Mouse (Mus musculus): ENCODE results near the gene Defa32. TPM values are rescaled to one million over a fixed set of nuclear protein-coding genes. Genes with fewer than 3 reads are reported as not detected.
"Not testable (repeated sequence)": the region's sequence is repeated elsewhere in the genome, so short reads cannot be mapped to it uniquely, and the experiment has no call there.

The Defa32 gene
- not detected in 2 replicates for total RNA-seq (2012; rRNA removed)

DNA sequence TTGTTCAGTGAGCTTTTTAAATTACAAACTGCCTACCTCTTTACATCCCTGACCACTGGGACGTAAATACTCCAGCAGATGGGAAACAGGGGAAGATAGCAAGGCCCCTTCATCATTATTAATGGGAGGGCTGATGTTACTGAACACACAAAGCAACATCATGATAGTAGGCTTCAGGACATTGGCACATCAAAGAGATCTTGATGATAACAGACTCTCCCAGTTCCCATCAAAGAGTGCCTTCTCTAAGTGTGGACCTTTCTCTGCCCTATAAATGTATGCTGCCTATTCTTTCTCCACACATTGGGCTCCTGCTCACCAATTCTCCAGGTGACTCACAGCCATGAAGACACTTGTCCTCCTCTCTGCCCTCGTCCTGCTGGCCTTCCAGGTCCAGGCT is at the start of gene Defa32:
Gene Defa32, plus strand, starts transcription at position 301 of the 400 bp plus-strand sequence.
- H3K27ac ChIP-seq (ENCODE audit: insufficient read depth, low read depth, low read length, poor library complexity, severe bottlenecking); H3K4me1 ChIP-seq (ENCODE audit: control insufficient read depth in 2 of 2, insufficient read depth in 2 of 2, low read length in 2 of 2, poor library complexity in 1 of 2); DNase-seq (ENCODE audit: low read depth, low spot score); H3K9ac ChIP-seq (ENCODE audit: insufficient read depth, low read depth, low read length, poor library complexity, severe bottlenecking); H3K9me3 ChIP-seq (ENCODE audit: control insufficient read depth, insufficient read depth, low read depth, low read length); in situ Hi-C loops (cut with MboI; ENCODE audit: low sequenced_read_pairs in 2 of 2, unreplicated experiment in 2 of 2); H3K4me3 ChIP-seq (ENCODE audit: insufficient read depth in 1 of 2, low read depth in 1 of 2, low read length in 2 of 2, poor library complexity in 1 of 2, severe bottlenecking in 1 of 2); H3K36me3 ChIP-seq (ENCODE audit: control insufficient read depth, insufficient read depth, low read length, poor library complexity, severe bottlenecking): not testable (repeated sequence)

DNA sequence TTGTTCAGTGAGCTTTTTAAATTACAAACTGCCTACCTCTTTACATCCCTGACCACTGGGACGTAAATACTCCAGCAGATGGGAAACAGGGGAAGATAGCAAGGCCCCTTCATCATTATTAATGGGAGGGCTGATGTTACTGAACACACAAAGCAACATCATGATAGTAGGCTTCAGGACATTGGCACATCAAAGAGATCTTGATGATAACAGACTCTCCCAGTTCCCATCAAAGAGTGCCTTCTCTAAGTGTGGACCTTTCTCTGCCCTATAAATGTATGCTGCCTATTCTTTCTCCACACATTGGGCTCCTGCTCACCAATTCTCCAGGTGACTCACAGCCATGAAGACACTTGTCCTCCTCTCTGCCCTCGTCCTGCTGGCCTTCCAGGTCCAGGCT is 19.9 kb upstream of the Defa32 start, which contains the start of gene Defa20:
Gene Defa20, plus strand, starts transcription at position 301 of the 400 bp plus-strand sequence.
- in situ Hi-C loops (cut with MboI; ENCODE audit: low sequenced_read_pairs in 2 of 2, unreplicated experiment in 2 of 2); DNase-seq (ENCODE audit: low read depth, low spot score); H3K36me3 ChIP-seq (ENCODE audit: control insufficient read depth, insufficient read depth, low read length, poor library complexity, severe bottlenecking); H3K9ac ChIP-seq (ENCODE audit: insufficient read depth, low read depth, low read length, poor library complexity, severe bottlenecking); H3K9me3 ChIP-seq (ENCODE audit: control insufficient read depth, insufficient read depth, low read depth, low read length); H3K27ac ChIP-seq (ENCODE audit: insufficient read depth, low read depth, low read length, poor library complexity, severe bottlenecking); H3K4me1 ChIP-seq (ENCODE audit: control insufficient read depth in 2 of 2, insufficient read depth in 2 of 2, low read length in 2 of 2, poor library complexity in 1 of 2); H3K4me3 ChIP-seq (ENCODE audit: insufficient read depth in 1 of 2, low read depth in 1 of 2, low read length in 2 of 2, poor library complexity in 1 of 2, severe bottlenecking in 1 of 2): not testable (repeated sequence)

DNA sequence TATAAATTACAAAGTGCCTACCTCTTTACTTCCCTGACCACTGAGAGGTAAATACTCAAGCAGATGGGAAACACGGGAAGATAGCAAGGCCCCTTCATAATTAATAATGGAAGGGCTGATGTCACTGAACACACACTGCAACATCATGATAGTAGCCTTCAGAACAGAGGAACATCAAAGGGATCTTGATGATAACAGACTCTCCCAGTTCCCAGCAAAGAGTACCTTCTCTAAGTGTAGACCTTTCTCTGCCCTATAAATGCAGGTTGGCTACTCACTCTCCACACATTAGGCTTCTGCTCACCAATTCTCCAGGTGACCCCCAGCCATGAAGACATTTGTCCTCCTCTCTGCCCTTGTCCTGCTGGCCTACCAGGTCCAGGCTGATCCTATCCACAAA is 36.3 kb downstream of the Defa32 start, which contains the start of gene Defa37:
Gene Defa37, plus strand, starts transcription at position 301 of the 400 bp plus-strand sequence.
- H3K27ac ChIP-seq (ENCODE audit: insufficient read depth, low read depth, low read length, poor library complexity, severe bottlenecking); H3K9me3 ChIP-seq (ENCODE audit: control insufficient read depth, insufficient read depth, low read depth, low read length); H3K9ac ChIP-seq (ENCODE audit: insufficient read depth, low read depth, low read length, poor library complexity, severe bottlenecking); H3K4me3 ChIP-seq (ENCODE audit: insufficient read depth in 1 of 2, low read depth in 1 of 2, low read length in 2 of 2, poor library complexity in 1 of 2, severe bottlenecking in 1 of 2); H3K4me1 ChIP-seq (ENCODE audit: control insufficient read depth in 2 of 2, insufficient read depth in 2 of 2, low read length in 2 of 2, poor library complexity in 1 of 2); DNase-seq (ENCODE audit: low read depth, low spot score); H3K36me3 ChIP-seq (ENCODE audit: control insufficient read depth, insufficient read depth, low read length, poor library complexity, severe bottlenecking); in situ Hi-C loops (cut with MboI; ENCODE audit: low sequenced_read_pairs in 2 of 2, unreplicated experiment in 2 of 2): not testable (repeated sequence)

Other genes starting within 250 kb of the Defa32 start
- not detected in 2 replicates for gene Defa27, start 213.5 kb upstream of the Defa32 start, total RNA-seq (2012; rRNA removed)
- gene Defa29, start 202.0 kb upstream of the Defa32 start, total RNA-seq (2012; rRNA removed), result not detected in 2 replicates
- gene Defa2, start 150.5 kb upstream of the Defa32 start, total RNA-seq (2012; rRNA removed), result not detected in 2 replicates
- not detected in 2 replicates for gene Defa33, start 137.2 kb upstream of the Defa32 start, total RNA-seq (2012; rRNA removed)
- gene Defa36, start 101.6 kb upstream of the Defa32 start, total RNA-seq (2012; rRNA removed), result not detected in 2 replicates
- not detected in 2 replicates for gene Gm7849, start 72.5 kb upstream of the Defa32 start, total RNA-seq (2012; rRNA removed)
- not detected in 2 replicates for gene Defa20, start 19.8 kb upstream of the Defa32 start, total RNA-seq (2012; rRNA removed)
- gene Defa37, start 36.4 kb downstream of the Defa32 start, total RNA-seq (2012; rRNA removed), result not detected in 2 replicates
- not detected in 2 replicates for gene Defa28, start 54.0 kb downstream of the Defa32 start, total RNA-seq (2012; rRNA removed)
- gene Gm7861, start 65.5 kb downstream of the Defa32 start, total RNA-seq (2012; rRNA removed), result not detected in 2 replicates
- not detected in 2 replicates for gene Defa26, start 89.2 kb downstream of the Defa32 start, total RNA-seq (2012; rRNA removed)
- gene Defa17, start 126.7 kb downstream of the Defa32 start, total RNA-seq (2012; rRNA removed), result not detected in 2 replicates
- gene Defa34, start 136.8 kb downstream of the Defa32 start, total RNA-seq (2012; rRNA removed), result not detected in 2 replicates
- not detected in 2 replicates for gene AY761184, start 174.6 kb downstream of the Defa32 start, total RNA-seq (2012; rRNA removed)
- gene Defa24, start 205.5 kb downstream of the Defa32 start, total RNA-seq (2012; rRNA removed), result not detected in 2 replicates